Mouse (Mus musculus): Measurements from ENCODE around the gene Xrn2. TPM values are rescaled to one million over a fixed set of nuclear protein-coding genes. Genes with fewer than 3 reads are reported as not detected.
A peak's percentile ranks its signal among the peaks of the same experiment; 100 is the strongest.

Gene Xrn2
- polyA plus RNA-seq, 1 experiment from 2014 or later = 93.4 TPM

DNA sequence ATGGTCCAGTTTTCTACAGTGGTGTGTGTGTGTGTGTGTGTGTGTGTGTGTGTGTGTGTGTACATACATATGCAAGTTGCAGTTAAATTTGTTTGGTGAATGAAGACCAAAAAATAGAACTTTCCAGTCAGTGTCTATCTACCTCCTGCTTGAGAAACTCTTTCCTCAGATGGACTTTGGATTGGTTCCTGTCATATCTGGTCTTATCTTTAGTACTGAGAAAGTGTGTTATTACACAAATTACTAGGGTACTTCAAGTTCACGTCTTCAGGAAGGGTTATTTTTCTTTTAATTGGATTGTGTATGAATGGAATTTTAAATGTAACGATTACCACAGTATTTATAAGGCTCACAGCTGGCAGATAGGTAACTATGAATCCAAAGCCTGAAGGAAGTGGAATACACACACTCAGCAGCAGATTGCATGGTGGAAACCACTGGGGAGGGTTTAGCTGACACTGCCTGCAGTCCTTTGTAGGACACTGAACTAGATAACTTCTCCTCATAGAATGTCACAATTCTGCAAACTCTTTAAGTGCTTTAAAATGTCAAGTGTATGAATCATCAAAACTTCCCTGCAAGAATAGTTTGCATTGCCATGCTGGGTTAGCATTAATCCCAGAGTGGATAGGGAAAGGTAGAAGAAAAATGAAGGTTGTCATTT is 40.6 kb downstream of the Xrn2 start:
- H3K4me2 ChIP-seq = no peak overlapping the region
- no peaks in the 10 kb centered on the region for H3K9me3 ChIP-seq
- ATAC-seq (ENCODE audit: insufficient number of reproducible peaks, insufficient read depth, low FRiP score, low TSS enrichment, low read depth) = no peak
- H3K27me3 ChIP-seq = no peaks in the 10 kb centered on the region
- no peaks in the 10 kb centered on the region for H3K4me1 ChIP-seq (replicated peaks)
- 90% methylated on average over 2 of the region's 2 CpGs for WGBS
- no peak overlapping the region for H3K27ac ChIP-seq
- peaks cover 67% of the 10 kb centered on the region for H3K36me3 ChIP-seq
- H3K4me3 ChIP-seq (replicated peaks) = no peak overlapping the region
- no peak overlapping the region for H3K9ac ChIP-seq (replicated peaks)

DNA sequence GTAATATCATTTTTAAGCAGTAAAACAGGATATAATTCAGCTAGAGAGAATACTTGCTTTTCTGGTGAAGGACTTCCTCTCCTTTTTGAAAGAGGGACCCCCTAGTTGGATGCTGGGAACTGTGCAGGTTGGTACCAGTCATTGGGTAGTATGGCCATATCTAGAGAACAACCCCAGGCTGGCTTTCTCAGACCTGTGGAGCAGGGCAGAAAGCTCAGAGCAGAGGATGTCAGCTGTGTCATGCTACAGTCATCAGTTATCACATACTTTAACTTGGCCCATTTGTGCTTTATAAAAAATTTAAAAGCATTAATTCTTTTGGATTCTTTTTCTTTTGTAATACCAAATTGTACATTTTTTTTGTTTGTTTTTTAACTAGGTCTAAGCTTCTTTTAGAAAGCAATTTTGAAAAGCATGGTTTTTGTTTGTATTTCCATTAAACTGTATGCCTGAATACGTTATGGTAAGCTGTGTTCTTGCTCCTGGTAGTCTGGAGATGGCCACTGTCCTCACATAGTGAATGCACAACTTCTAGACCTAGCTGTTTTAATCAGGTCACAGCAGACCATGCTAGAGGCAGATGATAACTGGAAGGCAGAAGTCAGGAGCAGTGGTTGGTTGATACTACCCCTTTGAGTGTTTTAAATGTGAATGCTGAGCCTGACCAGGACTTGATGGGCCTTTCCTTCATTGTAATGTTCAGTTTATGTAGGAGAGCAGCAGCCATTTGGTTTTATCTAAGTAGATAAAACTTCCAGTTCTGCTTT is 54.9 kb downstream of the Xrn2 start:
- 93% methylated on average over 1 of the region's 1 CpGs for WGBS
- Histone ChIP-seq H3K27me3 (no peaks in the 10 kb centered on the region), H3K36me3 (peaks cover 39% of the 10 kb centered on the region), H3K27ac (no peak overlapping the region), H3K4me1 (replicated peaks) (no peaks in the 10 kb centered on the region), H3K9ac (replicated peaks) (no peak overlapping the region), H3K9me3 (no peaks in the 10 kb centered on the region), H3K4me2 (no peak overlapping the region), H3K4me3 (replicated peaks) (no peak overlapping the region)
- ATAC-seq (ENCODE audit: insufficient number of reproducible peaks, insufficient read depth, low FRiP score, low TSS enrichment, low read depth) = no peak

DNA sequence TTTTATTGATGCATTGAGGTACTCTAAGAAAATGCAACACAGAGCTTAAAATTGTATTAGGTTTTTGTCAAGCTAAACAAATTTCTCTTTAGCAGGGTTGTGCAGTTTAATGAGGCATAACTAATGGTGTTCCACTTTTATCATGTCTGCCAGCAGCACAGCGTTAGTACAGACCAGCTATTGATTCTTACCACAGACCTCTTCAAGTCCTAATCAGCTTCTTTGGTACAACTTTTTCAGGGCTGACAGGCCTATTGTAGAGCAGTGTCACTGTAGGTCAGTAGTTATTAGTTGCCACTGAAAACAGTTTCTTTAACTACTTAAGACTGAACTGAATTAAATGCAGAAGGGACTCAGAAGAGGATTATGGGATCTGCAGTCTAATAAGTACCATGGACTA is 56.3 kb downstream of the Xrn2 start:
- Histone ChIP-seq H3K9ac (replicated peaks) (no peak overlapping the region), H3K4me2 (no peak overlapping the region), H3K9me3 (no peaks in the 10 kb centered on the region), H3K4me1 (replicated peaks) (no peaks in the 10 kb centered on the region), H3K4me3 (replicated peaks) (no peak overlapping the region), H3K36me3 (peaks cover 39% of the 10 kb centered on the region), H3K27me3 (no peaks in the 10 kb centered on the region), H3K27ac (no peak overlapping the region)
- ATAC-seq (ENCODE audit: insufficient number of reproducible peaks, insufficient read depth, low FRiP score, low TSS enrichment, low read depth) = no peak
- 79% methylated on average over 1 of the region's 1 CpGs for WGBS

DNA sequence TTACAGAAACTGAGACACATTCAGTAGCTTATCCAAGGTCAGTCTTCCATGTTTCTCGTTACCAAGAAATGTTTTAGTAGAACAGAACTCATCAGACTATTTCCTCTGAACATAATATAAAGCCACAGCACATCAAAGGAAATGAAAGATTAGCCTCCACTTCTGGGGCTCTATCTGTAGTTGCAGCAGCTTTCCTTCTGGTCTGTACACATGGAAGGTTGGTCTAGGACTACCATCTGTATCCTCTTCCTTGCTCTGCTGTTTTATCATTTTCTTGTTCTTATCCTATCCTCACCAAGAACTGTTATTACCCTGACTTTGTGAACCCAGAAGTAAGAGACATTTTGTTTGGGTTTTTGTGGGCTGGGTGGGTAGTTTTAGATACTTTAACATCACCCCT is 57.5 kb downstream of the Xrn2 start:
- Histone ChIP-seq H3K9me3 (no peaks in the 10 kb centered on the region), H3K4me2 (no peak overlapping the region), H3K4me1 (replicated peaks) (no peaks in the 10 kb centered on the region), H3K36me3 (peaks cover 37% of the 10 kb centered on the region), H3K9ac (replicated peaks) (no peak overlapping the region), H3K4me3 (replicated peaks) (no peak overlapping the region), H3K27ac (no peak overlapping the region), H3K27me3 (no peaks in the 10 kb centered on the region)
- no peak for ATAC-seq (ENCODE audit: insufficient number of reproducible peaks, insufficient read depth, low FRiP score, low TSS enrichment, low read depth)
- WGBS = 94% methylated on average over 1 of the region's 1 CpGs

DNA sequence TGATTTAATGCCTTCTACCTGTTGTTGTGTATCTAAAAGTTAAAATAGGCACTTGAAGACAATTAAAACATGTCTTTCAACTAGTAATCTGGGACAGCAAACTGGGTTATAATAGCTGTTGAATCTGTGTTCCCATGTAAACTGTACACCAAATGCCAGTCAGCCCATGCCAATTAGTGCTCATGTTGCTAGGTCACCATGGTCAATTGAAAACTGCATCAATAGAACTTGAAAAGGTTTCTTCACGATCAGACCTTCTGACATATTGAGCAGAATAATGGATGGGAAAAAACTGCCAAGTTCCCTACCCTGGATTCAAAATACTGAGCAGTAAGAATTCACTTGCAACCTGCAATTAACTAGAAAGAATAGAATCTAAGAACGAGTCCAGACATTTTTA is 61.2 kb downstream of the Xrn2 start:
- Histone ChIP-seq H3K27me3 (peaks cover 2% of the 10 kb centered on the region; the same call in 1 of the 2 replicates), H3K4me2 (no peak overlapping the region), H3K9ac (replicated peaks) (no peak overlapping the region), H3K4me1 (replicated peaks) (no peaks in the 10 kb centered on the region), H3K36me3 (peaks cover 52% of the 10 kb centered on the region), H3K27ac (no peak overlapping the region), H3K4me3 (replicated peaks) (no peak overlapping the region), H3K9me3 (no peaks in the 10 kb centered on the region)
- WGBS = 75% methylated on average over 2 of the region's 2 CpGs
- ATAC-seq (ENCODE audit: insufficient number of reproducible peaks, insufficient read depth, low FRiP score, low TSS enrichment, low read depth) = no peak

DNA sequence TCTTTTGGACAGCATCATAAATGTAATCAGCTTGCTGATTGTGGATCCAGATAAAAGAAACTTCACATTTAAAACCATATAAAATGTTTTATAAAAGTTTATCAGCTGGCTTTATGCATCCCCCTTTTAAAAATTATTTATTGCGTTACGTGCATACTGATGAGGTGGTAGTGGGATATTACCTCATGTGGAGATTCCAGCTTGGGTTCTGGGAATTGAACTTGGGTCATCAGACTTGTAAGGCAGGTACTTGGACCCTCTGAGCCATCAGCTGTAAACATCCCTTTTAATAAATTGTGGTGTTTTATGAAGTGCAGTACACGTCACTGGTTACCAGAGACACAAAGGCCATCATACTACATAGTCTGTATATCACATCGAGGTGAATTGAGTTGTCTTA is 61.6 kb downstream of the Xrn2 start:
- peaks cover 48% of the 10 kb centered on the region for H3K36me3 ChIP-seq
- H3K9ac ChIP-seq (replicated peaks) = no peak overlapping the region
- no peak for ATAC-seq (ENCODE audit: insufficient number of reproducible peaks, insufficient read depth, low FRiP score, low TSS enrichment, low read depth)
- no peak overlapping the region for H3K27ac ChIP-seq
- no peaks in the 10 kb centered on the region for H3K9me3 ChIP-seq
- peaks cover 6% of the 10 kb centered on the region for H3K27me3 ChIP-seq
- no peaks in the 10 kb centered on the region for H3K4me1 ChIP-seq (replicated peaks)
- no peak overlapping the region for H3K4me2 ChIP-seq
- WGBS = 81% methylated on average over 4 of the region's 4 CpGs
- H3K4me3 ChIP-seq (replicated peaks) = no peak overlapping the region

DNA sequence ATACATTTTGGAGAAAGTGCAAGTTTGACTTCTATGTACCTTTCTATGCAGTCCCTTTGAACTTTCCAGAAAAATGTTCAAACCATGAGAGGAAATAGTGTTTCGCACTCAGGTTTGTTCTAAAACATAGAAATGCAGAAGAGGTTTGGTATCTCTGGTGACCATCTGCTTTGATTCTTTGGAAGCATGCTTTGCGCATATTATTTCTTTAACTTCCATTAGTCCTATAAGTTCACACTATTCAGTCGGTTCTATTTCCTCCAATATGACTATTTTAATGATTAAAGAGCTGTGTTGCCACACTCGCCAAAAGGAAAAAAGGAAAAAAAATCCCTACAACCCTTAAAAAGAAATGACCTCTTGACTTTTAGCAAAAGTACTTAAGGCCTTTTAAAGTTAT is 69.6 kb downstream of the Xrn2 start:
- no peak overlapping the region for H3K4me3 ChIP-seq (replicated peaks)
- H3K9ac ChIP-seq (replicated peaks) = no peak overlapping the region
- H3K27me3 ChIP-seq = peaks cover 64% of the 10 kb centered on the region
- ATAC-seq (ENCODE audit: insufficient number of reproducible peaks, insufficient read depth, low FRiP score, low TSS enrichment, low read depth) = no peak
- no peak overlapping the region for H3K27ac ChIP-seq
- 58% methylated on average over 4 of the region's 4 CpGs for WGBS
- H3K36me3 ChIP-seq = peaks cover 3% of the 10 kb centered on the region; the same call in 1 of the 2 replicates
- H3K9me3 ChIP-seq = no peaks in the 10 kb centered on the region
- 0 out of 2 replicates have a peak, but pooled peaks cover 14% of the 10 kb centered on the region for H3K4me1 ChIP-seq (replicated peaks)
- H3K4me2 ChIP-seq = no peak overlapping the region

DNA sequence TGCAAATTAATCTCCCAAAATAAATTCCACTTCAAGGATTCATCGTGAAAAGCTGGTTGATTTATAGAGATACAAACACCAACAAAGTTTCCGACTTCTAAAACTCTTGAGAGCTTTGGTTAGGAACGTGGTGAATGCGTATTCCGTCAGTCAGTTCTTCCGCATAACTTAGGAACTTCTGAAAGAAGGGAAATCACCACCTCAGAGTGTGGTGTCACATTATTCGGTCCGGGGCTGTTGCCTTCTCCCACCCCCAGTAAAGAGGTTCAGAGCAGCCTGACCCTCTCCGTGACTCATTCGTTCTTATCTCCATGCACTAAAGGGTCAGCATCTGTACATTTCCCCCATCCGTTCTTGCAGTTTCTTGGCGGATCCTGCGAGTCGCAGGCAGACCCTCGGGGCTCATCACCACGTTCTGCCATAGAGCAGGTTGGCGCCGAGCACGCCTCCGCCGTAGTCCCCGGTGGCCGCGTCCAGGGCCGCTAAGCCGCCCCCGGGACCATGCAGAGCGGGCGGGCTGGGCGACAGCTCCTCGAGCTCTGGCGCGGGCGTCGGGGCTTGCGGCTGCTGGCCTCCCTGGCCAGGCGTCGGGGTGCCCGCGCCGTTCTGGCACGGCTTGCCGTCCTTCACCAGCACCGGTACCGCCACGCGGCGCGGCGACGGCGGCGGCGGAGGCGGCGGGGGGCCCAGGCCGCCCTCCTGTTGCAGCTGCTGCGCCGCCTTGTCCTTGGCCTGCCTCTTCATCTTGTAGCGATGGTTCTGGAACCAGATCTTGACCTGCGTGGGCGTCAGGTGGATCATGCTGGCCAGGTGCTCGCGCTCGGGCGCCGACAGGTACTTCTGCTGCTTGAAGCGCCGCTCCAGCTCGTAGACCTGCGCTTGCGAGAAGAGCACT is 70.9 kb downstream of the Xrn2 start:
- Histone ChIP-seq H3K27ac (no peak overlapping the region), H3K9ac (replicated peaks) (no peak overlapping the region), H3K27me3 (peaks cover 69% of the 10 kb centered on the region), H3K4me1 (replicated peaks) (0 out of 2 replicates have a peak, but pooled peaks cover 14% of the 10 kb centered on the region), H3K36me3 (no peaks in the 10 kb centered on the region), H3K4me3 (replicated peaks) (peak overlapping the region; percentile 35), H3K9me3 (no peaks in the 10 kb centered on the region), H3K4me2 (peak overlapping the region; percentile 52)
- ATAC-seq (ENCODE audit: insufficient number of reproducible peaks, insufficient read depth, low FRiP score, low TSS enrichment, low read depth) = no peak; the same call in 1 of the 2 replicates
- whole genome bisulfite sequencing = 1% methylated on average over 71 of the region's 72 CpGs

DNA sequence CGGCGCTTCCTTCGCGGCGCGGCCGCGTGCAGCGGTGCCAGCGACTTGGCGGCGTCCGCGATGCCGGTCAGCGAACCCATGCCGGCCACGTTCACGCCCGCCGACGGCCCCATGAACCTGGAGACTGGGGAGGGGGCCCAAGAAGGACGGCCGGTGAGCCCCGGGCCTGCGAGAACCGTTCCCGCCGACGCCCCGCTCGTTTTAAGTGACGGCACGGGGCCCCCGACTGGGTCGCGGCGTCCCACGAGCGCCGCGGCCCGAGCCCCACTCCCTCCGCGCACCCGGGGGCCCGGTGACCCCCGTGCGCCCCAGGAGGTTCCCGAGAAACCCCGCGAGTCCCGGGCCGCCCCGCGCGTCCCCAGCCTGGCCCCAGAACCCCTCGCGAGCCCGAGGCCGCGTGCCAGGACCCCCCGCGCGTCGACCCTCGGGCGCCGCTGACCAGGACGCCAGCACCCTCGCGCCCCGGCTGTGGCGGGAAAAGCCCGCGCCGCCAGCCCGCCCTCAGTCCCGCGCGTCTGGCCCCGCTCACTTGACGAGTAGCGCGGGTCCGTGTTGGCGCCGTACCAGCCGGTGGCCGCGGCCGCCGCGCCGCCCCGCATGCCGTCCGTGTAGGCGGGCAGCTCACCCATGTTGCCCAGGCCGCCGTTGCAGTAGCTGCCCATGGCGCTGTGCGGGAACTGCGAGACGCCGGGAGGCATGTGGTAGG is 71.7 kb downstream of the Xrn2 start:
- H3K9ac ChIP-seq (replicated peaks) = 0 out of 2 replicates have a peak overlapping the region, but pooled peaks have one; percentile 31
- peaks cover 62% of the 10 kb centered on the region for H3K27me3 ChIP-seq
- WGBS = under 1% methylated on average over 102 of the region's 106 CpGs
- no peaks in the 10 kb centered on the region for H3K36me3 ChIP-seq
- peak; percentile 34; the same call in 1 of the 2 replicates for ATAC-seq (ENCODE audit: insufficient number of reproducible peaks, insufficient read depth, low FRiP score, low TSS enrichment, low read depth)
- no peak overlapping the region for H3K27ac ChIP-seq
- H3K9me3 ChIP-seq = no peaks in the 10 kb centered on the region
- 0 out of 2 replicates have a peak, but pooled peaks cover 14% of the 10 kb centered on the region for H3K4me1 ChIP-seq (replicated peaks)
- H3K4me3 ChIP-seq (replicated peaks) = peak overlapping the region; percentile 35
- peak overlapping the region; percentile 52 for H3K4me2 ChIP-seq

DNA sequence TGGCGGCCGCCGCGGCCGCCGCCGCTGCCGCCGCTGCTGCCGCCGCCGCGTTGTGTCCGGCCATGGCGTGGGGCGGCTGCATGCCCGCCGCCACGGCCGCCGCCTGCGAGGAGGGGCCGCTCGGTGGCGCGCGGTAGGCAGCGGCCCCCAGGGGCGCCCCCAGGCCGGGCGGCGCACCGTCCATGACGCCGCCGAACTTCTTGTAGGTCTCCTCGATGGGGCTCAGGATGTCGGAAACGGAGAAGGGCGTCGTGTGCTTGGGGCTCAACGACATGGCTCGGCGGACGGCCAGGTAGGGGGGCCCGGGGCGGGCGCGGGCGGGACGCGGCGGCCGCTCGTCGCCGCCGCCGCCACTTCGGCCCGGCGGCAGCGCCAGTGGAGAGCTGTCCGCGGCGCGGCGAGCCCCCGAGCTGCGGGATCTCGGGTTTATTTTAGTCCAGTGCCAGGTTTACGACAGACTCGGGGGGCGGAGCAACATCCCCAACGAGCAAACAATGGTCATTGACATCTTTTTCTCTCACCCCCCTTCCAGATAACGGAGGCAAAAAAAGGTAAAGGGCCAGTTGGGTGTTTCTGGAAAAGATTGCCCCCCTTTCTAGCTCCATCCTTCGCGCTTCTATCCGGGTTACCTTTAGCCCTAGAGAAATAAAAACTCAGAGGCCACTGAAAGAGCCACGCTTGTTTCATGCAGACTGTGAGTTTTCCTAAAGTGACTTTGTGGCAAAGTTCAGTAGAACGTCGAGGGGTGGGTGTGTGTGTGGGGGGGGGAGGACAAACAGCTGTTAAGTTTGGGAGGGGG is 72.5 kb downstream of the Xrn2 start, which contains the start of gene Nkx2-4:
Gene Nkx2-4, minus strand, starts transcription at position 374 of the 799 bp plus-strand sequence.
- Histone ChIP-seq H3K36me3 (no peaks in the 10 kb centered on the region), H3K9me3 (no peaks in the 10 kb centered on the region), H3K9ac (replicated peaks) (0 out of 2 replicates have a peak within 1 kb of the TSS, but pooled peaks have one; percentile 31), H3K27me3 (peaks cover 57% of the 10 kb centered on the region), H3K4me1 (replicated peaks) (0 out of 2 replicates have a peak, but pooled peaks cover 14% of the 10 kb centered on the region), H3K27ac (no peak within 1 kb of the TSS), H3K4me3 (replicated peaks) (peak within 1 kb of the TSS; percentile 35), H3K4me2 (peak within 1 kb of the TSS; percentile 52)
- 1% methylated on average over 69 of the region's 82 CpGs for WGBS
- 0 out of 2 replicates have a peak, but pooled peaks have one; percentile 10 for ATAC-seq (ENCODE audit: insufficient number of reproducible peaks, insufficient read depth, low FRiP score, low TSS enrichment, low read depth)
